Mouse (Mus musculus) kidney, adult 2 months (tissue): ENCODE measurements at regions not wholly inside any gene's neighbourhood (a gene's known extent, or its start where the extent isn't known, plus 50 kb on each side); places are given as distances from the start of the nearest gene placed in this dataset.

ENCODE experiments used
- CTCF ChIP-seq: fragments of 200-500 bp; conservative IDR thresholded peaks from 2 replicates; pipeline ENCODE4 v1.5.1; 2011; ENCODE audit warnings: low read depth, mild to moderate bottlenecking, control low read depth, low read length, moderate library complexity, mixed read lengths; ENCODE audit not compliant: insufficient read depth, insufficient read length
- POLR2A ChIP-seq: fragments of 200-500 bp; IDR thresholded peaks from one replicate; pipeline ENCODE4 v1.6.1; 2011; ENCODE audit warnings: low read depth, low read length, control low read depth

GRCm38 (mm10) chr14:62196776-62197175 lies 95.6 kb upstream of the Rnaseh2b start:
- TF ChIP-seq CTCF (no peak), POLR2A (no peak)
